Mouse (Mus musculus) cerebellum, adult 11 months (tissue): ENCODE data around the gene Ccdc107.
A peak's percentile ranks its signal among the peaks of the same experiment; 100 is the strongest.

ENCODE experiments used
- DNase-seq: peaks from one replicate; pipeline ENCODE4 v3.0.0; 2022

The Ccdc107 gene

GRCm38 (mm10) chr4:43515764-43516708 is 23.3 kb downstream of the Ccdc107 start:
- no peak for DNase-seq

DNA sequence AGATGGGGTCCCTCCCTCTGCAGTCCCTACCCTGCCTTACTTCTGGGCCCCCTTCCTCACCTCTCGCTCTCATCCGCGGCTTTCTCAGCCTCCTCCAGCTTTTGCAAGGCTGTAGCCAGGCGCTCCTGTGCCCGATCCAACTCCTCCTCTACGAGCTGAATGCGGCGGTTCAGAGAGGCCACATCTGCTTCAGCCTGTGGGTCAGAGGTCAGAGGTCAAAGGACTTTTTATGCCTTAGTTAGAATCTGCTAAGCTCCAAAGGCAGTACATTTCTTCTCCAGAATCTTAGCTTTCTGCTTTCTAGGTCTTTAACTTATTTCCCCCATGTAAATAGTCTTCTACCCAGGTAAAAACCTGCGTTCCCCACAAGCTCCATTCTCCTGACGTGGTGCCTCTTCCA is 26.9 kb downstream of the Ccdc107 start:
- DNase-seq: no peak

- peak; percentile 86 for DNase-seq
Observed at GRCm38 (mm10) chr4:43519956-43520355, 27.3 kb downstream of the Ccdc107 start.

DNA sequence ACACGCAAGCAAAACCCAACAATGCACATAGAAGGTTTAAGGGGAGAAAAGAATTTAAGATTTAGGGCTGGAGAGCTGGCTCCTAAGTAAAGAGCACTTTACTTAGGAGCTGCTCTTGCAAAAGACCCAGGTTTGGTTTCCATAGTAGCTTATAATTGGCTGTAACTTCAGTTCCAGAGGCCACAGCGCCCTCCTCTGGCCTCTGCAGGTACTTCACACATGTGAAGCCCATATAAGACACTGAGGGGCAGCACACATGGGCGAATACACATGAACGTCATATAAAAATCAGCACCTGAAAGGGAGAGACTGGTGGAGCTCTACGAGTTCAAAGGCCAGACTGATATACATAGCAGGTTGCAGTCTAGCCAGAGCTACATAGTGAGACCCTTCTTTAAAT is 35.2 kb downstream of the Ccdc107 start:
- DNase-seq: no peak

- DNase-seq: no peak
Observed at GRCm38 (mm10) chr4:43528487-43528886, 35.8 kb downstream of the Ccdc107 start.

DNA sequence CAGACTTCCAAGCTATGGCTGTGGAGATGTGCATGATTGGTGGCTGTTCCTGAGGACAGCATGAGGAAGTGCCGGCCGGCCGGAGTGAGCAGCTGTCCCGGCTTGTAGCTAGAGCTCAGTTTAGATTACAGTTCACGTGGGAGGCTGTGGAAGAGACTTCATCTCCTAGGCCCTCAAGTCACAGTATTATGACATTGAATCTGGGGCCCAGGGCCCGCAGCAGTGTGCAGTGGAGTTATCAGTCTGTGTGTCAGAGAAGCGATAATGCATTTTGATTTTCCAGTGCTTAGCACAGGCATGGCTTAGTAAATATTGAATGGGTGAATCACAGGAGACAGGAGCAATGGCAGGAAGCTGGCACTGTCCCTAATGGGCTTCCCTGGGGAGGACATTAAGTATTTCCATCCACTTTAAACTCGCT is 37.4 kb downstream of the Ccdc107 start:
- DNase-seq: no peak

DNA sequence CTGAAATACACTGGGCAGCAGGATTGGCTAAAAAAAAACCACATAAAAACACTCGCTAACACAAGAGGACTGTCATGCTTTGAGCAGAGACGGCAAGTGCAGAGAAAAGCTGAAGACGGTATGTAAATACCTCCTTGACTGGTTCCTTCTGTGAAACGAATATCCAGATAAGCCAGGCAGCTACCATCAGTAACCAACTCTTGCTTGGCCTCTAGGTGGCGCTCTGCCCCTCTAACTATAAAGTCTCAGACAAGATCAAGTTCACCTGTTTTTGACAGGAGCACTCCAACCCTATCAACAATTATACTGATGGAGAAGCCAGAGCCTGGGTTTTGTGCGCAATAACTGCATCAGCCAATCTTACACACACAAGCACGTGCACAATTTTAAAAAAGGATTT is 37.9 kb downstream of the Ccdc107 start:
- DNase-seq: peak; percentile 66

- DNase-seq: no peak
Observed at GRCm38 (mm10) chr4:43533270-43533669, 40.6 kb downstream of the Ccdc107 start.

GRCm38 (mm10) chr4:43535628-43536027 is 42.9 kb downstream of the Ccdc107 start:
- no peak for DNase-seq

DNA sequence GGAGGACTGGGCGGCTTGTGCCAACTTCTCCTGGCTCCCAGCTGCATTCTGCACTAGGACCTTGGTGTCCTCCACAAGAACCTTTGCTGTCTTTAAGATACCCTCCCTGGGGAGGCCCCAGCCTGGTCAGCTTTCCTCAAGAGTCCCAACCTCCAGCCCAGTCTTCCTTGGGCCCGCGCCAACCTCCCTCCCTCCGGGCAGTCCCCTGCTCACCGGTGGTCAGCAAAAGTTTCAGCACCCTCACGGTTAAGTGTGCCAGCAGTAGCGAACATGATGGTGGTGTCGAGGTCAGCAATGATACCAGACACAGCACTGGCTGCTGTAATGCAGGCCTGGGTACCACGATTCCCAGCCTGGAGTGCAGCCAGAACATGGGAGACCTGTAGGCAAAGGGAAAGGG is 43.3 kb downstream of the Ccdc107 start:
- no peak for DNase-seq

- DNase-seq: no peak
Observed at GRCm38 (mm10) chr4:43542044-43542443, 49.3 kb downstream of the Ccdc107 start.
